Mouse (Mus musculus): ENCODE results near the gene Lypd5. TPM values are rescaled to one million over a fixed set of nuclear protein-coding genes. Genes with fewer than 3 reads are reported as not detected.

Gene Lypd5
- polyA plus RNA-seq, 1 experiment = not detected

- H3K27ac ChIP-seq (ENCODE audit: insufficient read depth, low read length) = no peak overlapping the region
- H3K27me3 ChIP-seq (ENCODE audit: control insufficient read depth, insufficient read depth, low read length, poor library complexity, severe bottlenecking) = no peaks in the 10 kb centered on the region
- no peak overlapping the region for H3K4me3 ChIP-seq (ENCODE audit: low read depth, low read length)
- TF ChIP-seq CTCF (IDR thresholded peaks at IDR 0.05; ENCODE audit: low read depth, low read length) (peak; percentile 65), EP300 (IDR thresholded peaks at IDR 0.05; ENCODE audit: insufficient read depth, low read depth, low read length) (no peak)
- H3K9me3 ChIP-seq (replicated peaks; ENCODE audit: control insufficient read depth, insufficient read depth, low read length, poor library complexity, severe bottlenecking) = no peaks in the 10 kb centered on the region
- H3K4me1 ChIP-seq (ENCODE audit: control insufficient read depth, insufficient read depth, low read length) = no peaks in the 10 kb centered on the region
- H3K36me3 ChIP-seq (ENCODE audit: control insufficient read depth, insufficient read depth, low read length, poor library complexity, severe bottlenecking) = no peaks in the 10 kb centered on the region
- no peak overlapping the region for H3K9ac ChIP-seq (ENCODE audit: low read depth, poor library complexity, severe bottlenecking)
These were observed 2.6 kb upstream of the Lypd5 start for GRCm38 (mm10) chr7:24346444-24346843.

GRCm38 (mm10) chr7:24355646-24356045, 6.7 kb downstream of the Lypd5 start:
- Histone ChIP-seq H3K27ac (ENCODE audit: insufficient read depth, low read length) (no peak overlapping the region), H3K36me3 (ENCODE audit: control insufficient read depth, insufficient read depth, low read length, poor library complexity, severe bottlenecking) (no peaks in the 10 kb centered on the region), H3K4me3 (ENCODE audit: low read depth, low read length) (no peak overlapping the region), H3K9me3 (replicated peaks; ENCODE audit: control insufficient read depth, insufficient read depth, low read length, poor library complexity, severe bottlenecking) (no peaks in the 10 kb centered on the region), H3K27me3 (ENCODE audit: control insufficient read depth, insufficient read depth, low read length, poor library complexity, severe bottlenecking) (no peaks in the 10 kb centered on the region), H3K4me1 (ENCODE audit: control insufficient read depth, insufficient read depth, low read length) (no peaks in the 10 kb centered on the region), H3K9ac (ENCODE audit: low read depth, poor library complexity, severe bottlenecking) (no peak overlapping the region)
- TF ChIP-seq POLR2A (IDR thresholded peaks at IDR 0.05; ENCODE audit: insufficient read depth, low read length) (no peak), CTCF (IDR thresholded peaks at IDR 0.05; ENCODE audit: low read depth, low read length) (no peak), EP300 (IDR thresholded peaks at IDR 0.05; ENCODE audit: insufficient read depth, low read depth, low read length) (no peak)

- TF ChIP-seq POLR2A (IDR thresholded peaks at IDR 0.05; ENCODE audit: insufficient read depth, low read length) (no peak), CTCF (IDR thresholded peaks at IDR 0.05; ENCODE audit: low read depth, low read length) (no peak), EP300 (IDR thresholded peaks at IDR 0.05; ENCODE audit: insufficient read depth, low read depth, low read length) (no peak)
- no peaks in the 10 kb centered on the region for H3K9me3 ChIP-seq (replicated peaks; ENCODE audit: control insufficient read depth, insufficient read depth, low read length, poor library complexity, severe bottlenecking)
- H3K36me3 ChIP-seq (ENCODE audit: control insufficient read depth, insufficient read depth, low read length, poor library complexity, severe bottlenecking) = no peaks in the 10 kb centered on the region
These were observed 7.1 kb downstream of the Lypd5 start for GRCm38 (mm10) chr7:24356081-24356480.

GRCm38 (mm10) chr7:24357899-24358298, 8.9 kb downstream of the Lypd5 start:
- TF ChIP-seq CTCF (IDR thresholded peaks at IDR 0.05; ENCODE audit: low read depth, low read length) (peak; percentile 86), POLR2A (IDR thresholded peaks at IDR 0.05; ENCODE audit: insufficient read depth, low read length) (no peak), EP300 (IDR thresholded peaks at IDR 0.05; ENCODE audit: insufficient read depth, low read depth, low read length) (no peak)
- no peaks in the 10 kb centered on the region for H3K4me1 ChIP-seq (ENCODE audit: control insufficient read depth, insufficient read depth, low read length)
- no peak overlapping the region for H3K27ac ChIP-seq (ENCODE audit: insufficient read depth, low read length)
- H3K36me3 ChIP-seq (ENCODE audit: control insufficient read depth, insufficient read depth, low read length, poor library complexity, severe bottlenecking) = no peaks in the 10 kb centered on the region
- no peak overlapping the region for H3K9ac ChIP-seq (ENCODE audit: low read depth, poor library complexity, severe bottlenecking)
- H3K4me3 ChIP-seq (ENCODE audit: low read depth, low read length) = no peak overlapping the region
- H3K9me3 ChIP-seq (replicated peaks; ENCODE audit: control insufficient read depth, insufficient read depth, low read length, poor library complexity, severe bottlenecking) = no peaks in the 10 kb centered on the region
- no peaks in the 10 kb centered on the region for H3K27me3 ChIP-seq (ENCODE audit: control insufficient read depth, insufficient read depth, low read length, poor library complexity, severe bottlenecking)

More at GRCm38 (mm10) chr7:24356081-24356480, 7.1 kb downstream of the Lypd5 start:
- H3K27ac ChIP-seq (ENCODE audit: insufficient read depth, low read length) = no peak overlapping the region
- no peaks in the 10 kb centered on the region for H3K4me1 ChIP-seq (ENCODE audit: control insufficient read depth, insufficient read depth, low read length)
- H3K4me3 ChIP-seq (ENCODE audit: low read depth, low read length) = no peak overlapping the region
- H3K27me3 ChIP-seq (ENCODE audit: control insufficient read depth, insufficient read depth, low read length, poor library complexity, severe bottlenecking) = no peaks in the 10 kb centered on the region
- no peak overlapping the region for H3K9ac ChIP-seq (ENCODE audit: low read depth, poor library complexity, severe bottlenecking)

GRCm38 (mm10) chr7:24359269-24359668, 10.3 kb downstream of the Lypd5 start:
- Histone ChIP-seq H3K9me3 (replicated peaks; ENCODE audit: control insufficient read depth, insufficient read depth, low read length, poor library complexity, severe bottlenecking) (no peaks in the 10 kb centered on the region), H3K27me3 (ENCODE audit: control insufficient read depth, insufficient read depth, low read length, poor library complexity, severe bottlenecking) (no peaks in the 10 kb centered on the region), H3K4me3 (ENCODE audit: low read depth, low read length) (no peak overlapping the region), H3K36me3 (ENCODE audit: control insufficient read depth, insufficient read depth, low read length, poor library complexity, severe bottlenecking) (no peaks in the 10 kb centered on the region), H3K9ac (ENCODE audit: low read depth, poor library complexity, severe bottlenecking) (no peak overlapping the region), H3K4me1 (ENCODE audit: control insufficient read depth, insufficient read depth, low read length) (no peaks in the 10 kb centered on the region), H3K27ac (ENCODE audit: insufficient read depth, low read length) (no peak overlapping the region)
- TF ChIP-seq CTCF (IDR thresholded peaks at IDR 0.05; ENCODE audit: low read depth, low read length) (peak; percentile 11), EP300 (IDR thresholded peaks at IDR 0.05; ENCODE audit: insufficient read depth, low read depth, low read length) (no peak), POLR2A (IDR thresholded peaks at IDR 0.05; ENCODE audit: insufficient read depth, low read length) (no peak)

GRCm38 (mm10) chr7:24361001-24361400, 12.0 kb downstream of the Lypd5 start:
- H3K9me3 ChIP-seq (replicated peaks; ENCODE audit: control insufficient read depth, insufficient read depth, low read length, poor library complexity, severe bottlenecking) = no peaks in the 10 kb centered on the region
- no peaks in the 10 kb centered on the region for H3K36me3 ChIP-seq (ENCODE audit: control insufficient read depth, insufficient read depth, low read length, poor library complexity, severe bottlenecking)
- no peak overlapping the region for H3K9ac ChIP-seq (ENCODE audit: low read depth, poor library complexity, severe bottlenecking)
- no peak overlapping the region for H3K4me3 ChIP-seq (ENCODE audit: low read depth, low read length)
- TF ChIP-seq POLR2A (IDR thresholded peaks at IDR 0.05; ENCODE audit: insufficient read depth, low read length) = no peak
- peak; percentile 34 for TF ChIP-seq CTCF (IDR thresholded peaks at IDR 0.05; ENCODE audit: low read depth, low read length)
- H3K27me3 ChIP-seq (ENCODE audit: control insufficient read depth, insufficient read depth, low read length, poor library complexity, severe bottlenecking) = no peaks in the 10 kb centered on the region
- no peaks in the 10 kb centered on the region for H3K4me1 ChIP-seq (ENCODE audit: control insufficient read depth, insufficient read depth, low read length)
- no peak overlapping the region for H3K27ac ChIP-seq (ENCODE audit: insufficient read depth, low read length)

Data from ES-Bruce4 (cell line).